Mouse (Mus musculus) limb, embryonic 11.5 days (tissue): ENCODE data around the gene Naa30. TPM values are rescaled to one million over a fixed set of nuclear protein-coding genes. Genes with fewer than 3 reads are reported as not detected.

Experiments used
- ATAC-seq: fragments of 200-750 bp; cut with Nextera tagmentation; 2 replicates; pipeline ENCODE4 v1.8.0; 2017; ENCODE audit warnings: low read depth; ENCODE audit not compliant: insufficient number of reproducible peaks, low FRiP score, low TSS enrichment
- DNase-seq: peaks from one replicate; pipeline ENCODE4 v3.0.0-alpha.2; 2015; ENCODE audit warnings: low spot score
- H3K27ac ChIP-seq: fragments of 300-500 bp; sonication (generic); replicated peaks from 2 replicates; pipeline ENCODE4 v1.5.1; 2014; ENCODE audit warnings: low read depth, mild to moderate bottlenecking, low read length
- H3K27me3 ChIP-seq: fragments of 300-500 bp; sonication (generic); 2 replicates; pipeline ENCODE4 v1.6.1; 2014; ENCODE audit warnings: mild to moderate bottlenecking, low read length, mixed read lengths; ENCODE audit not compliant: control insufficient read depth, insufficient read depth
- H3K36me3 ChIP-seq: fragments of 300-500 bp; sonication (generic); 2 replicates; pipeline ENCODE4 v1.6.1; 2014; ENCODE audit warnings: mild to moderate bottlenecking, low read length, moderate library complexity, mixed read lengths; ENCODE audit not compliant: control insufficient read depth, insufficient read depth
- H3K4me1 ChIP-seq: fragments of 300-500 bp; sonication (generic); 2 replicates; pipeline ENCODE4 v1.6.1; 2014; ENCODE audit warnings: low read length, mixed read lengths; ENCODE audit not compliant: control insufficient read depth, insufficient read depth
- H3K4me2 ChIP-seq: fragments of 300-500 bp; sonication (generic); 2 replicates; pipeline ENCODE4 v1.6.1; 2014; ENCODE audit warnings: low read depth, mild to moderate bottlenecking, moderate library complexity; ENCODE audit not compliant: severe bottlenecking
- H3K4me3 ChIP-seq: fragments of 300-500 bp; sonication (generic); 2 replicates; pipeline ENCODE4 v1.5.1; 2014; ENCODE audit warnings: low read depth, low read length
- H3K9ac ChIP-seq: fragments of 300-500 bp; sonication (generic); 2 replicates; pipeline ENCODE4 v1.6.1; 2014; ENCODE audit warnings: mild to moderate bottlenecking, low read length
- H3K9me3 ChIP-seq: fragments of 300-500 bp; sonication (generic); 2 replicates; pipeline ENCODE4 v1.6.1; 2016; ENCODE audit warnings: low read length; ENCODE audit not compliant: control insufficient read depth
- WGBS: fragments of 180-500 bp; shearing (Covaris S2); extraction: QIAGEN DNeasy Blood & Tissue Kit; methylation state at CpG from one replicate; pipeline ENCODE4 v1.1.7; 2014; 5-methylcytosine and 5-hydroxymethylcytosine counted together
- polyA plus RNA-seq: library from polyadenylated mRNA; unstranded; fragments of >200 nt; fragmentation: Nextera tagmentation; extraction: Ambion mirVana; gene quantifications from 2 replicates; pipeline ENCODE4 v1.2.1, GENCODE M21; 2014

The Naa30 gene
- polyA plus RNA-seq, 1 experiment from 2014 or later, result 15.5 TPM

GRCm38 (mm10) chr14:49238206-49238605 is 66.2 kb downstream of the Naa30 start:
- no peaks in the 10 kb centered on the region for H3K36me3 ChIP-seq
- H3K4me2 ChIP-seq, result no peak overlapping the region
- ATAC-seq (peak; percentile 54; the same call in 1 of the 2 replicates), DNase-seq (peak; percentile 65)
- no peak overlapping the region for H3K9ac ChIP-seq
- no peaks in the 10 kb centered on the region for H3K9me3 ChIP-seq
- H3K4me3 ChIP-seq, result no peak overlapping the region
- no peaks in the 10 kb centered on the region for H3K4me1 ChIP-seq
- no peak overlapping the region for H3K27ac ChIP-seq
- no peaks in the 10 kb centered on the region for H3K27me3 ChIP-seq
- WGBS, result 29% methylated on average over 11 of the region's 11 CpGs

Other genes starting within 250 kb of the Naa30 start
- 27.4 and 35.5 TPM in 2 replicates for gene Ap5m1, start 106.1 kb upstream of the Naa30 start, polyA plus RNA-seq
- gene Exoc5, start 105.6 kb upstream of the Naa30 start, polyA plus RNA-seq, result 63.7 and 68.7 TPM in 2 replicates
- gene ccdc198, start 73.2 kb downstream of the Naa30 start, polyA plus RNA-seq, result 0.05 and 0.27 TPM in 2 replicates